Mouse (Mus musculus) ES-E14 (cell line): Measurements from ENCODE around the gene Vps8. TPM values are rescaled to one million over a fixed set of nuclear protein-coding genes. Genes with fewer than 3 reads are reported as not detected.

Source experiments
- DNase-seq: peaks from one replicate; pipeline ENCODE4 v3.0.0-alpha.2; 2013; ENCODE audit warnings: low read depth, low spot score
- H3K27ac ChIP-seq: 2 replicates; pipeline ENCODE4 v1.5.1; 2012; ENCODE audit warnings: low read depth, mild to moderate bottlenecking, low read length, moderate library complexity, mixed read lengths; ENCODE audit not compliant: poor library complexity, insufficient read depth, severe bottlenecking
- H3K36me3 ChIP-seq: 2 replicates; pipeline ENCODE4 v1.6.1; 2012; ENCODE audit warnings: mild to moderate bottlenecking, low read length, moderate library complexity, mixed read lengths; ENCODE audit not compliant: control insufficient read depth, poor library complexity, insufficient read depth, severe bottlenecking
- H3K4me1 ChIP-seq, 2 experiments: fragments of 150-350 bp in 1 of 2; sonication (generic) in 1 of 2; 2 replicates each; pipeline ENCODE4 v1.6.1; 2012; ENCODE audit warnings: low read length in 2 of 2, mild to moderate bottlenecking in 1 of 2, mixed read lengths in 1 of 2; ENCODE audit not compliant: control insufficient read depth in 2 of 2, insufficient read depth in 2 of 2, poor library complexity in 1 of 2
- H3K4me3 ChIP-seq, 2 experiments: fragments of 150-350 bp in 1 of 2; sonication (generic) in 1 of 2; 2 replicates each; pipeline ENCODE4 v1.5.1; 2012; ENCODE audit warnings: low read length in 2 of 2, low read depth in 1 of 2, mild to moderate bottlenecking in 1 of 2, mixed read lengths in 1 of 2; ENCODE audit not compliant: insufficient read depth in 1 of 2, poor library complexity in 1 of 2, severe bottlenecking in 1 of 2
- H3K9ac ChIP-seq: 2 replicates; pipeline ENCODE4 v1.6.1; 2012; ENCODE audit warnings: low read depth, mild to moderate bottlenecking, low read length, mixed read lengths; ENCODE audit not compliant: poor library complexity, insufficient read depth, severe bottlenecking
- H3K9me3 ChIP-seq: fragments of 150-350 bp; sonication (generic); 2 replicates; pipeline ENCODE4 v1.6.1; 2012; ENCODE audit warnings: low read depth, mild to moderate bottlenecking, low read length; ENCODE audit not compliant: control insufficient read depth, insufficient read depth
- CHD2 ChIP-seq: IDR thresholded peaks from 2 replicates; pipeline ENCODE4 v1.6.1; 2014; ENCODE audit warnings: mild to moderate bottlenecking, low read depth, low read length, inconsistent platforms
- HCFC1 ChIP-seq: IDR thresholded peaks from 2 replicates; pipeline ENCODE4 v1.6.1; 2012; ENCODE audit warnings: low read length, inconsistent platforms, borderline replicate concordance; ENCODE audit not compliant: insufficient read depth
- MAFK ChIP-seq: IDR thresholded peaks from 2 replicates; pipeline ENCODE4 v1.6.1; 2014; ENCODE audit warnings: mild to moderate bottlenecking, low read depth, low read length, inconsistent platforms; ENCODE audit not compliant: insufficient read depth
- ZC3H11A ChIP-seq: IDR thresholded peaks from 2 replicates; pipeline ENCODE4 v1.6.1; 2012; ENCODE audit warnings: low read depth, mild to moderate bottlenecking, inconsistent platforms, low read length, borderline replicate concordance
- ZNF384 ChIP-seq: IDR thresholded peaks from 2 replicates; pipeline ENCODE4 v1.6.1; 2012; ENCODE audit warnings: low read depth, low read length, inconsistent platforms
- in situ Hi-C, 2 experiments: fragments of 600-800 bp; cut with MboI; formaldehyde crosslinking; loops; one replicate each; pipeline ENCODE4 v1.15.1; 2025; ENCODE audit warnings: low sequenced_read_pairs in 2 of 2, inconsistent platforms in 1 of 2; ENCODE audit not compliant: unreplicated experiment in 2 of 2
- total RNA-seq: library from RNA; depleted of rRNA; stranded (reverse); fragments of 300-350 nt; gene quantifications from 2 replicates; pipeline ENCODE4 v1.2.3, GENCODE M21; 2012

Vps8 gene
- total RNA-seq, 1 experiment = 12.5 TPM

GRCm38 (mm10) chr16:21537312-21537711 is 114.4 kb downstream of the Vps8 start:
- Histone ChIP-seq H3K4me1 (no peaks in the 10 kb centered on the region), H3K9ac (no peak overlapping the region), H3K4me3 (no peak overlapping the region), H3K27ac (no peak overlapping the region), H3K36me3 (no peaks in the 10 kb centered on the region), H3K9me3 (no peaks in the 10 kb centered on the region)
- in situ Hi-C loops = no loop called here
- no peak for TF ChIP-seq ZC3H11A
- DNase-seq = no peak

DNA sequence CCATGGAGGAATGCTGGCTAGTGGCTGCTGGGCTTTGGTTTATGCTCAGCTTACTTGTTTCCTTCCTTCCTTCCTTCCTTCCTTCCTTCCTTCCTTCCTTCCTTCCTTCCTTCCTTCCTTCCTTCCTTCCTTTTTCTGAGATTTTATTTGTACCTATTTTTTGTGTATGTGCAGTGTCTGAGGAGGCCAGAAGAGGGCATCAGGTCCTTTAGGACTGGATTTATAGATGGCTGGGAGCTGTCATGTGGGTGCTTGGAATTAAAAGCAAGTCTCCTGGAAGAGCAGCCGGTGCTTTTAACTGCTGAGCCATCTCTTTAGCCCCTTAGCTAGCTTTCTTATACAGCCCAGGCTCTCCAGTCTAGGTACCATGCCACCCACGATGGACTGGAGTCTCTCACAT is 116.0 kb downstream of the Vps8 start:
- Histone ChIP-seq H3K9ac (no peak overlapping the region), H3K4me3 (no peak overlapping the region), H3K4me1 (no peaks in the 10 kb centered on the region), H3K36me3 (no peaks in the 10 kb centered on the region), H3K27ac (no peak overlapping the region), H3K9me3 (no peaks in the 10 kb centered on the region)
- no peak for TF ChIP-seq ZC3H11A
- TF ChIP-seq MAFK = no peak
- TF ChIP-seq ZNF384 = no peak
- no peak for TF ChIP-seq CHD2
- in situ Hi-C loops = no loop called here
- peak; percentile 15 for DNase-seq

DNA sequence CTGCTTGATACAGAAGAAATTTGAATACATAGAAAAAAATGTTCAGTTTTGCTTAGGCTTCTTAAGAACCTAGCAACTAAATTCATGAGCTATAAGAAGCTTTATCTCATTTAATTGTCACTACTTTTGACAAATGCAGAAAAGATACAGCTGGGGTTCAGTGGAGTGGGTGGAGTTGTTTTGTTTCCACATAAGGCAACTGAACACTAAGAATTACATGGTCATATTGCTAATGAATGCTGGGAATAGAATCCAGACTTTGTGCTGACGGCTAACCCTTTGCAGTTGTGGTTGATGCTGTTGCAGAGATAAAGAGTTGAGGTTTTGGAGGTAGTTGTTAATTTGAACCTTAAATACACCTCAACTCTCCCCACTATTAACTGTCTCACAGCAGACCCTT is 119.6 kb downstream of the Vps8 start:
- Histone ChIP-seq H3K27ac (no peak overlapping the region), H3K36me3 (no peaks in the 10 kb centered on the region), H3K4me1 (no peaks in the 10 kb centered on the region), H3K4me3 (no peak overlapping the region), H3K9ac (no peak overlapping the region), H3K9me3 (no peaks in the 10 kb centered on the region)
- DNase-seq = no peak
- no peak for TF ChIP-seq HCFC1
- TF ChIP-seq MAFK = no peak
- no peak for TF ChIP-seq ZC3H11A
- TF ChIP-seq ZNF384 = no peak
- no peak for TF ChIP-seq CHD2
- in situ Hi-C loops = no loop called here

GRCm38 (mm10) chr16:21547446-21547845 is 124.5 kb downstream of the Vps8 start:
- H3K9ac ChIP-seq = no peak overlapping the region
- no peaks in the 10 kb centered on the region for H3K36me3 ChIP-seq
- no peak overlapping the region for H3K27ac ChIP-seq
- no peaks in the 10 kb centered on the region for H3K9me3 ChIP-seq
- in situ Hi-C loops = no loop called here
- H3K4me3 ChIP-seq = no peak overlapping the region
- DNase-seq = no peak
- TF ChIP-seq ZC3H11A = no peak
- no peak for TF ChIP-seq ZNF384
- TF ChIP-seq MAFK = no peak
- no peak for TF ChIP-seq HCFC1
- H3K4me1 ChIP-seq = no peaks in the 10 kb centered on the region

- DNase-seq = no peak
- Histone ChIP-seq H3K36me3 (peaks cover 2% of the 10 kb centered on the region; the same call in 1 of the 2 replicates), H3K4me3 (no peak overlapping the region), H3K9me3 (no peaks in the 10 kb centered on the region), H3K9ac (no peak overlapping the region), H3K4me1 (no peaks in the 10 kb centered on the region), H3K27ac (no peak overlapping the region)
- TF ChIP-seq HCFC1 = no peak
- no peak for TF ChIP-seq CHD2
- TF ChIP-seq MAFK = no peak
- TF ChIP-seq ZC3H11A = no peak
- TF ChIP-seq ZNF384 = no peak
- in situ Hi-C loops = no loop called here
Observed at GRCm38 (mm10) chr16:21549751-21550150, 126.8 kb downstream of the Vps8 start.
